Mouse (Mus musculus) kidney, adult 2 months (tissue): ENCODE results near the gene Ctla4. TPM values are rescaled to one million over a fixed set of nuclear protein-coding genes. Genes with fewer than 3 reads are reported as not detected.

Experiments
- DNase-seq: peaks from one replicate; pipeline ENCODE4 v3.0.0; 2021
- H3K27ac ChIP-seq: fragments of 200-500 bp; 2 replicates; pipeline ENCODE4 v1.5.1; 2012; ENCODE audit warnings: low read depth, low read length, control low read depth, inconsistent platforms; ENCODE audit not compliant: insufficient read depth
- H3K27me3 ChIP-seq: fragments of 200-500 bp; replicated peaks from 2 replicates; pipeline ENCODE4 v1.6.1; 2012; ENCODE audit warnings: mild to moderate bottlenecking, moderate library complexity, low read length, inconsistent platforms; ENCODE audit not compliant: control insufficient read depth, insufficient read depth
- H3K36me3 ChIP-seq: fragments of 200-500 bp; 2 replicates; pipeline ENCODE4 v1.6.1; 2012; ENCODE audit warnings: mild to moderate bottlenecking, moderate library complexity, low read length, inconsistent platforms; ENCODE audit not compliant: control insufficient read depth, insufficient read depth
- H3K4me1 ChIP-seq: fragments of 200-500 bp; 2 replicates; pipeline ENCODE4 v1.6.1; 2011; ENCODE audit warnings: low read length; ENCODE audit not compliant: control insufficient read depth, insufficient read depth
- H3K4me3 ChIP-seq: fragments of 200-500 bp; 2 replicates; pipeline ENCODE4 v1.5.1; 2011; ENCODE audit warnings: mild to moderate bottlenecking, low read depth, low read length, control low read depth; ENCODE audit not compliant: insufficient read depth
- CTCF ChIP-seq: fragments of 200-500 bp; conservative IDR thresholded peaks from 2 replicates; pipeline ENCODE4 v1.5.1; 2011; ENCODE audit warnings: low read depth, mild to moderate bottlenecking, control low read depth, low read length, moderate library complexity, mixed read lengths; ENCODE audit not compliant: insufficient read depth, insufficient read length
- POLR2A ChIP-seq: fragments of 200-500 bp; IDR thresholded peaks from one replicate; pipeline ENCODE4 v1.6.1; 2011; ENCODE audit warnings: low read depth, low read length, control low read depth
- WGBS: fragments of 180-500 bp; shearing (Covaris S2); methylation state at CpG from one replicate; pipeline ENCODE4 v1.1.7; 2018; 5-methylcytosine and 5-hydroxymethylcytosine counted together
- polyA plus RNA-seq: library from polyadenylated mRNA; depleted of rRNA; stranded (reverse); fragments of >200 nt; gene quantifications from 2 replicates; pipeline ENCODE4 v1.2.3, GENCODE M21; 2012

Gene Ctla4
- polyA plus RNA-seq, 1 experiment: 0.27 TPM

GRCm38 (mm10) chr1:60908751-60909161, 22.0 kb downstream of the Ctla4 start:
- no peaks in the 10 kb centered on the region for H3K36me3 ChIP-seq
- H3K27ac ChIP-seq: no peak overlapping the region
- no peak overlapping the region for H3K4me3 ChIP-seq
- TF ChIP-seq POLR2A: no peak
- TF ChIP-seq CTCF: no peak
- 90% methylated on average over 9 of the region's 9 CpGs for whole genome bisulfite sequencing
- DNase-seq: no peak
- no peaks in the 10 kb centered on the region for H3K27me3 ChIP-seq
- H3K4me1 ChIP-seq: no peaks in the 10 kb centered on the region

GRCm38 (mm10) chr1:60909746-60910145, 22.9 kb downstream of the Ctla4 start:
- no peak for DNase-seq
- TF ChIP-seq CTCF (no peak), POLR2A (no peak)
- H3K4me1 ChIP-seq: no peaks in the 10 kb centered on the region
- H3K4me3 ChIP-seq: no peak overlapping the region
- no peaks in the 10 kb centered on the region for H3K36me3 ChIP-seq
- H3K27ac ChIP-seq: no peak overlapping the region
- no peaks in the 10 kb centered on the region for H3K27me3 ChIP-seq
- 65% methylated on average over 1 of the region's 1 CpGs for WGBS

- no peak for TF ChIP-seq CTCF
- TF ChIP-seq POLR2A: no peak
- WGBS: 81% methylated on average over 1 of the region's 1 CpGs
- H3K36me3 ChIP-seq: no peaks in the 10 kb centered on the region
- DNase-seq: no peak
- H3K4me3 ChIP-seq: no peak overlapping the region
- H3K4me1 ChIP-seq: no peaks in the 10 kb centered on the region
- no peaks in the 10 kb centered on the region for H3K27me3 ChIP-seq
- H3K27ac ChIP-seq: no peak overlapping the region
Measured at GRCm38 (mm10) chr1:60910796-60911195, 24.0 kb downstream of the Ctla4 start.

GRCm38 (mm10) chr1:60911631-60912030, 24.8 kb downstream of the Ctla4 start:
- H3K36me3 ChIP-seq: no peaks in the 10 kb centered on the region
- no peaks in the 10 kb centered on the region for H3K4me1 ChIP-seq
- H3K27ac ChIP-seq: no peak overlapping the region
- no peaks in the 10 kb centered on the region for H3K27me3 ChIP-seq
- TF ChIP-seq POLR2A: no peak
- WGBS: 82% methylated on average over 3 of the region's 3 CpGs
- no peak for DNase-seq
- H3K4me3 ChIP-seq: no peak overlapping the region

- no peaks in the 10 kb centered on the region for H3K36me3 ChIP-seq
- no peaks in the 10 kb centered on the region for H3K4me1 ChIP-seq
- H3K4me3 ChIP-seq: no peak overlapping the region
- TF ChIP-seq POLR2A (no peak), CTCF (no peak)
- H3K27ac ChIP-seq: no peak overlapping the region
- DNase-seq: no peak
- H3K27me3 ChIP-seq: no peaks in the 10 kb centered on the region
- 81% methylated on average over 4 of the region's 4 CpGs for WGBS
Measured at GRCm38 (mm10) chr1:60913305-60913704, 26.5 kb downstream of the Ctla4 start.

GRCm38 (mm10) chr1:60916281-60916781, 29.5 kb downstream of the Ctla4 start:
- no peaks in the 10 kb centered on the region for H3K36me3 ChIP-seq
- no peak overlapping the region for H3K27ac ChIP-seq
- DNase-seq: no peak
- H3K4me3 ChIP-seq: no peak overlapping the region
- 63% methylated on average over 10 of the region's 10 CpGs for WGBS
- TF ChIP-seq POLR2A (no peak), CTCF (no peak)
- no peaks in the 10 kb centered on the region for H3K4me1 ChIP-seq
- no peaks in the 10 kb centered on the region for H3K27me3 ChIP-seq

GRCm38 (mm10) chr1:60920493-60921355, 33.9 kb downstream of the Ctla4 start:
- TF ChIP-seq POLR2A (no peak), CTCF (no peak)
- H3K4me3 ChIP-seq: no peak overlapping the region
- DNase-seq: no peak

More at GRCm38 (mm10) chr1:60920493-60921355, 33.9 kb downstream of the Ctla4 start:
- Histone ChIP-seq H3K27me3 (no peaks in the 10 kb centered on the region; the same call in 1 of the 2 replicates), H3K27ac (no peak overlapping the region), H3K4me1 (no peaks in the 10 kb centered on the region), H3K36me3 (no peaks in the 10 kb centered on the region)
- 75% methylated on average over 24 of the region's 24 CpGs for WGBS
